Mouse (Mus musculus): ENCODE data around the gene Olfr702. TPM values are rescaled to one million over a fixed set of nuclear protein-coding genes. Genes with fewer than 3 reads are reported as not detected.

The Olfr702 gene
- polyA plus RNA-seq (2017; shearing (Covaris generic)), result not detected

GRCm38 (mm10) chr7:106833793-106834192 is at the start of gene Olfr702:
Olfr702 (minus strand) TSS chr7:106833893.

DNA sequence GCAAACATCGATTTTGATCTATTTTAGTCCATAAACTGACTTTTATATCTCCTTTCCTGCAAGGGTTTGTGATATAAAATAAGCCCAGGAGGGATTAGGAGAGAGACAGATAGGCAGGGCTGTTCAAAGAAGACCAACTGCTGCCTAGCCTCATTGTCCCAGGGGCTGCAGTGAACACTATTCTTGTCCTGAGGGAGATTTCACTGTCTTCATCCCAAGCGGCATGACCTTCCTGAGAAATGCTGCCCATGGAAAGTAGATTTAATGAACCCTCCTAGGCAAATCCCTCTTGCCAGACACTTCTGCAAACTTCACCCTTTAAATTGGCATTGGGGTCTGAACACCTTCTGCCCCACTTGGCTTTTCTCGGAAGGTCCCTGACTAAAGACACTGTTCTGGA is 43.1 kb upstream of the Olfr702 start, which contains the start of gene Olfr705:
Gene Olfr705 (minus strand): TSS at position 101 of the 400 bp plus-strand sequence.

GRCm38 (mm10) chr7:106862885-106863284 is 29.2 kb upstream of the Olfr702 start, which contains the start of gene Olfr704:
Olfr704 (plus strand) TSS chr7:106863185.

GRCm38 (mm10) chr7:106843060-106843459 is 9.4 kb upstream of the Olfr702 start, which contains the start of gene Olfr703:
Olfr703 (plus strand) TSS chr7:106843360.

DNA sequence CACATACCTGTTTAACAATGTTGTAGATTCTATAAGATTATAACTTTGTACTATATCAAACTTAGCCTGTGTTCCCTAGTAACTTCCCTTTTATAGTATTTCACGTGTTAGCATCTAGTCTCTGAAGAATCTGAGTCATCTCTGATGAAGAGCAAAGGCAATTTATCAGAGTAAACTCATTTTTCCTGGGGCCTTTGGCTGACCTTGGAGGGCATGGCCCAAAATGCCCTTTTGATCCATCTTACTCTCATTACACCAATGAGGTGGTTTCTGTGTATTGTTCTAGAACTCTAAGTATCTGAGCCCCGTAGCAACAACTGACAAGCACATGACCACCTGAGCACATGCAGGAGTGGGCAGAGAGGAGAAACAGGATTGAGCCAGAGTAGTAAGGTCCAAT is 19.9 kb downstream of the Olfr702 start, which contains the start of gene Olfr701:
Gene Olfr701 (plus strand): TSS at position 301 of the 400 bp plus-strand sequence.

DNA sequence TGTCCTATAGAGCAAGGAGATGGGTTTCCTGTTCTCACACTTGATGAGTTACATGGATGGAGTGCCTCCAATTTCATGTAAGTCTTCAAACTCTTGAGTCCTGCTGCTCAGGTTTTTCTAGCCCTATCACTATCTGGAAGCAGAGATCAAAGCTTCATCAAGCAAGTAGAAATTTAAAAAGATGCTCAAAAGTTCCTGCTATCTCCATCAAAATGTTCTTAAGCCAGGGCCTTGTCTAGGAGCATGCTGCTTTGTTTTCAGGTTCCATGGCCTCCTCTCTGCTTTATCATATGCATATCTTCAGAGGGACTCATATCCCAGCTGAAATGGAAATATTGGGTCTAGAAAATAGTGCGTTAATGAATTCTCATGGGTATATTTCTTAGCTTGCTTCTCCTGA is 25.0 kb downstream of the Olfr702 start, which contains the start of gene Olfr700:
Gene Olfr700 (minus strand): TSS at position 101 of the 400 bp plus-strand sequence.

GRCm38 (mm10) chr7:106793098-106793497 is 40.6 kb downstream of the Olfr702 start, which contains the start of gene Olfr699:
Olfr699 (minus strand) TSS chr7:106793198.

Other genes starting within 250 kb of the Olfr702 start
- gene Olfr693, start 153.3 kb downstream of the Olfr702 start, polyA plus RNA-seq (2017; shearing (Covaris generic)), result not detected
- not detected for gene Olfr694, start 142.1 kb downstream of the Olfr702 start, polyA plus RNA-seq (2017; shearing (Covaris generic))
- gene Olfr695, start 117.5 kb downstream of the Olfr702 start, polyA plus RNA-seq (2017; shearing (Covaris generic)), result not detected
- gene Olfr697, start 91.5 kb downstream of the Olfr702 start, polyA plus RNA-seq (2017; shearing (Covaris generic)), result not detected
- gene Olfr698, start 78.5 kb downstream of the Olfr702 start, polyA plus RNA-seq (2017; shearing (Covaris generic)), result not detected
- not detected for gene Olfr699, start 40.7 kb downstream of the Olfr702 start, polyA plus RNA-seq (2017; shearing (Covaris generic))
- not detected for gene Olfr700, start 25.1 kb downstream of the Olfr702 start, polyA plus RNA-seq (2017; shearing (Covaris generic))
- not detected for gene Olfr701, start 19.8 kb downstream of the Olfr702 start, polyA plus RNA-seq (2017; shearing (Covaris generic))
- gene Olfr703, start 9.5 kb upstream of the Olfr702 start, polyA plus RNA-seq (2017; shearing (Covaris generic)), result not detected
- gene Olfr704, start 29.3 kb upstream of the Olfr702 start, polyA plus RNA-seq (2017; shearing (Covaris generic)), result not detected
- not detected for gene Olfr705, start 43.0 kb upstream of the Olfr702 start, polyA plus RNA-seq (2017; shearing (Covaris generic))
- gene Olfr706, start 54.3 kb upstream of the Olfr702 start, polyA plus RNA-seq (2017; shearing (Covaris generic)), result not detected
- gene Olfr707, start 67.3 kb upstream of the Olfr702 start, polyA plus RNA-seq (2017; shearing (Covaris generic)), result not detected
- gene Olfr1532-ps1, start 74.1 kb upstream of the Olfr702 start, polyA plus RNA-seq (2017; shearing (Covaris generic)), result not detected
- gene Olfr709-ps1, start 98.3 kb upstream of the Olfr702 start, polyA plus RNA-seq (2017; shearing (Covaris generic)), result not detected
- not detected for gene Olfr710, start 114.4 kb upstream of the Olfr702 start, polyA plus RNA-seq (2017; shearing (Covaris generic))
- gene Olfr6, start 130.0 kb upstream of the Olfr702 start, polyA plus RNA-seq (2017; shearing (Covaris generic)), result not detected
- gene Olfr711, start 141.6 kb upstream of the Olfr702 start, polyA plus RNA-seq (2017; shearing (Covaris generic)), result not detected
- not detected for gene Olfr2, start 172.2 kb upstream of the Olfr702 start, polyA plus RNA-seq (2017; shearing (Covaris generic))
- not detected for gene Olfr713, start 197.3 kb upstream of the Olfr702 start, polyA plus RNA-seq (2017; shearing (Covaris generic))
- not detected for gene Olfr714, start 237.1 kb upstream of the Olfr702 start, polyA plus RNA-seq (2017; shearing (Covaris generic))

All from activated CD4-positive, CD25-positive, alpha-beta regulatory T cell, adult 9 weeks (primary cell).